Mouse (Mus musculus) B cell, adult 67 days (primary cell): ENCODE data around the gene Gk. TPM values are rescaled to one million over a fixed set of nuclear protein-coding genes. Genes with fewer than 3 reads are reported as not detected.

ENCODE experiments used
- total RNA-seq, 2 experiments: library from RNA; stranded (reverse); gene quantifications; 4 replicates each; pipeline ENCODE4 v1.2.4; 2023

Gene Gk
- total RNA-seq = 1 to 10 TPM; 5.6 to 6.1 TPM

DNA sequence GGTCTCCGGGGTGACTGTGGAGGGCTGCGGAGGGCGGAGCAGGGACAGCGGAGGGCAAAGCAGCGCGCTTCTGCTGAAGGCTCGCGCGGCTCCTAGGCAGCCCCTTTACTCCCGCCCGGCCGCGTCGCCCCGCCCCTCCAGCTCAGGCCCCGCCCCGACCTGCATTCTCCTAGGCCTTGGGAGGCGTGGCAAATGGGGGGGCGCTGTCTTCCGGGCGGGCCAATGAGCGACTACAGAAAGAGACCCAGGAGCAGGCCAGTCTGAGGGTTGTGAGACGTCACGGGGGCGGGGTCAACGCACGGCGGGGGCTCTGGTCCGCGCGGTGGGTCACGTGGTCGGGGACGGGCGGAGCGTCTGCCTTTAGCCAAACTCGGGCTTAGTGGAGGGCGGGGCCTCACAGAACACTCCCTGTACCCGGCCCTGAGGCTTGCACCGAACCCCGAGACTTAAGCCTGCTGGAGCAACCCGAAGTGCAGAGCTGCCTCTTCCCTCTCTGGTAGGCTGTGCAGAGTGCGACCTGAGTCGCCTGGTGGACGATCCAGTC is at the start of gene Gk:
Gene Gk, minus strand, starts transcription at position 276 of the 544 bp plus-strand sequence.

Other genes starting within 250 kb of the Gk start
- gene Tab3, start 202.8 kb downstream of the Gk start, total RNA-seq = 10 to 100 TPM; 12.5 to 18.3 TPM
- gene 5430427O19Rik, start 93.5 kb upstream of the Gk start, total RNA-seq = 10 to 100 TPM; 20.3 to 24.7 TPM